Mouse (Mus musculus) brain, embryonic 14.5 days (tissue): Measurements from ENCODE around the gene Sass6.

Experiments
- CTCF ChIP-seq: fragments of 200-500 bp; IDR thresholded peaks from 2 replicates; pipeline ENCODE4 v1.5.1; 2012; ENCODE audit warnings: inconsistent platforms, mild to moderate bottlenecking, moderate library complexity, borderline replicate concordance; ENCODE audit not compliant: insufficient read depth, insufficient read length; ENCODE audit errors: extremely low read depth
- POLR2A ChIP-seq: fragments of 200-500 bp; IDR thresholded peaks from 2 replicates; pipeline ENCODE4 v1.6.1; 2012; ENCODE audit warnings: mild to moderate bottlenecking, inconsistent platforms, borderline replicate concordance; ENCODE audit not compliant: poor library complexity, insufficient read depth, insufficient read length, severe bottlenecking; ENCODE audit errors: extremely low read depth

- TF ChIP-seq POLR2A: no peak
- TF ChIP-seq CTCF: no peak
Measured at GRCm38 (mm10) chr3:116614295-116614892, 19.6 kb downstream of the Sass6 start, which contains the start of gene Trmt13.
